Mouse (Mus musculus) testis, postnatal 10 days (tissue): Measurements from ENCODE around the gene Pgpep1l.

Source experiments
- DNase-seq: peaks from one replicate; pipeline ENCODE4 v3.0.0; 2021; ENCODE audit warnings: low spot score

Gene Pgpep1l

DNA sequence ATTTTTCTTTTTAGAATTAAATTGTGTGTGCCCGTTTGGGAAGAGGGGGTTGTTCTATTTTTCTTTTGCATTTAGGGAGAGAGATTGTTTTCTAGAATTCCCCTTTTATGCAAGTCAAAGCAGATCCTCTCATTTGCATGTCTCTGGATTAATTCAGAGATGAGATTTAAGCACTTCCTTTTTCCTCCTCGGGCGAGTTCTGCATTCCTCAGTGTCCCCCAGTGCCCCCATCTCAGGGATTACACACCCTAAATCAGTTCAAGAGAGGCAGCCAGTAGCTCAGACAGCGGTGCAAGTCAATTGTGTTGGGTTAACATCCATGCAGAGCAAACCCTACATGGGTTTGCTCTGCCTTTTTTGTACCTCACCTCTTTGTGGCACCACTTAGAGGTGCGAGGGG, 50.2 kb downstream of the Pgpep1l start:
- DNase-seq, result no peak

DNA sequence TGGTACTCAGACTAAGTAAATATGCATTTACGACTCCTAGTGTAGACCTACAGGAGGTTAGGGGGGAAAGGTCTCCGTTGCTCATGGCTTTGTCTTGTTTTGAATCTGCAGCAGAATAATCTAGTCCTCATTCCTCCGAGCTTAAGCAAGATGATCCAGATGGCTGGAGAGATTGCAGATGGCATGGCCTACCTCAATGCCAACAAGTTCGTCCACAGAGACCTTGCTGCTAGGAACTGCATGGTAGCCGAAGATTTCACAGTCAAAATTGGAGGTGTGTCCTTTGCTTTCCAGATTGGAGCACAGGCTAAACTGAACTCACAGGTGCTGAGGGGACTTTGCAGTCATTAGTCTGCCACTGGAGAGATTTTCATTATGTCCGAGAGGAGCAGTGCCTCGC, 52.1 kb downstream of the Pgpep1l start:
- DNase-seq, result no peak

DNA sequence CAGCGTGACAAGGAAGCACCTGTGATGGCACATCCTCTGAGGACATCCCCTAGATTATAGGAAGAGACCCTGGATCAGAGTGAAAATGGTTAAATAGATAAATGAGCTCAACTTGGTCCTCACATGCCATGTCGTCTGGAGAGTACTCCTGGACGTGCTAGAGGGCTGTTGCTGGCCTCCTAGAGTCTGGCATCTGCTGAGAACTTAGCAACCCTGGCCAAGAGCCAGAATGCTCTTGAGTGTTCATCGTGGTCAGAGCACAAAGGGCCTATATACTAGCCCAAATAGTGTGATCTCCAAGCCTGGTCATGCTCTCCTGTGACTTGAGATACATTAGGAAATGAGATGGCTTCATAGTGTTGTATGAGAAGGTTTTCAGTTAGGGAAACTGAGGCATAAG, 53.6 kb downstream of the Pgpep1l start:
- DNase-seq, result no peak

DNA sequence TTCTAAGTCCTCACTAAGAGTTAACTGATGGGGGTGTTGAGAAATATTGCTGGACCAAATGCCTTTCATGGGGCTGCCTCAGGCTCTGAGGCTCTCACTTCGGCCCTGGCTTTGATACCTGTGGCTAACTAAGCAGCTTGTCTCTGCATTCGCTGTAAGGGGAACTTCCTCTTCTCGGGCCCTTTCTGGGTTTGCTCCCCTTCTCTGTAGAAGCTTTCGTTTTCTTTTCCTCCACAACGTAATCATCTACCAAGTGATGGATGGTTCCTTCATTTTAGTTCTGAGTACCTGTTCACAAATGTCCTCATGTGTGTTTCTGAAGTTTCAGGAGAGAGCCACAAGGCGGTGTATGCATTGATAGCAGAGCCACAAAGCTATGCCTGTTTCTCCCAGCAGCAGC, 55.0 kb downstream of the Pgpep1l start:
- DNase-seq, result no peak

DNA sequence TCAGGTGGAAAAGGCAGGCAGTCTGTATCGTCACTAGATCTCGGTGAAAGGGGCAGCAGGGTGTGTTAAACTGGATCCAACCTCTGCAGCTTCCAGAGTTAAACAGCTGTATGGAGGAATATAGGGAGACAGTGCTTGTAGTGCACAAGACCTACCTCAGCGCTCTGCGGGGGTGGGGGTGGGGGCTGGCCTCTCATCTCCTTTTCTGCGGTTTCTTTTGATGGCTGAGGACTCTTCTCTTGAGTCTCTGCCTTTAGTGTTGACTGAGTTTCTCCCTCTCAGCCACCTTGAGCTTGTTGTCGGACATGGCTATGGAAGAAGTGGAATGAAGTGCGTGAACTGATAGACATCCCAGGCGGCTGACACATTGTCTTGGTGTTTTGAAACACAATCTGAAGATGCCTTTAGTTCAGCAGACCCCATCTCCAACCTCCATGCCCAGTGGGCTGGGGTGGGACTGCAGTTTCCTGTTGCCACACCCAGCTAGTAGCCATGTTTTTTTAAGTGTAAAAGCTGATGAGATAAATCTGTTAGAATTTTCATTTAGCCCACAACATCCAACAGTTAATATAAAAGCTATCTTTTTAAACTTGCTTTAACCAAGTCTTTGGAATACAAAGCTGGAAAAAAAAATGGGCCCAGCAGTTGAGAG, 58.1 kb downstream of the Pgpep1l start:
- DNase-seq, result no peak

DNA sequence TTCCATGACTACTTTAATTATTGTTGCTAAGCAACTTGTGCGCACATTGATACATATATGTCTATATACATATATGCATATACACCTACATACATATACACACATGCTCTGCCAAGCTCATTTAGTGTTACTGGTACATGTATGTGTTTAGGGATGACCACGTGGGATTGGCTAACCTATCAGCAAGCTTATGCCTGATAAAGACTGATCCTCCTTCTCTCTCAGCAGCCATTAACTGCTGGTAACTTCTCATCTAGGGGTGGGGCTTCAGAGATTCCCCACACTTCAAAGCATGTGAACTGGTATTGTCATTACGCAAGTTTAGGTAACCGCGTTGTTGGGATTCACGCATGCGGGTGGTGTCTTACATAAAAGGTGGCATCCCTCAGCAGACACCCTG, 64.4 kb downstream of the Pgpep1l start:
- DNase-seq, result no peak

DNA sequence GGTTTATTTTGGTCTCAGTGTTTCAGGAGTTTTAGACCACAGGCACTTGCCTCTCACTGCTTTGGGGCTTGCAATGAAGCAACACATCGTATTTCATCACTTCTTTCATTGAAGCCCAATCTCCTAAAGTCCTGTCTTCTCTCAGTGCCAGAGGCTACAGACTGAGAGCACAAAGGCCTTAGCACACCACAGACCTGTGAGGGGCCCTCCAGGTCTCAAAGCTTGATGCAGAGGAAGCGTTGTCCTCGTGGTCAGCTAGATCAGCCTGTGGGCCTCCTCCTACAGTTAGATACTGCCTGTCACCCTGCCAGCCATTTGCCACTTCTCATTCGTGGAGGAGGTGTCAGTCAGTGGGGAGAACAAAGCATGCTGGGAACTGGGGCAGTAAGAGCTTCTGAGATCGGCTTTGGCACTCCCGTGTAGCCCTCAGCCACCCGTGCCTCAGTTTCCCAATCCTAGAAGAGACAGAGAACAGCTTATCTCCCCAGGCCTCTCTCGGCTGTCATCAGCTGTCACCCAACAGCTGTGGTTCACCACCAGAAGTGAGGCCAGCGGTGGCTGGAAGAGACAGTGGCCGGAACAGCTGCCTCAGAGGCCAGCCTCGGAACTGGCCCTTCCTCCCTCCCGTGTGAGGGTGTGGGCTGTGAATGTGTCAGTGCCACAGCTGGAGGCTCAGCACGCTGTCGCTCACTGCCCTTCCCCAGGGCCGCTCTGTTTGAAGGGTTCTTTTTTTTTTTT, 69.9 kb downstream of the Pgpep1l start:
- DNase-seq, result no peak

DNA sequence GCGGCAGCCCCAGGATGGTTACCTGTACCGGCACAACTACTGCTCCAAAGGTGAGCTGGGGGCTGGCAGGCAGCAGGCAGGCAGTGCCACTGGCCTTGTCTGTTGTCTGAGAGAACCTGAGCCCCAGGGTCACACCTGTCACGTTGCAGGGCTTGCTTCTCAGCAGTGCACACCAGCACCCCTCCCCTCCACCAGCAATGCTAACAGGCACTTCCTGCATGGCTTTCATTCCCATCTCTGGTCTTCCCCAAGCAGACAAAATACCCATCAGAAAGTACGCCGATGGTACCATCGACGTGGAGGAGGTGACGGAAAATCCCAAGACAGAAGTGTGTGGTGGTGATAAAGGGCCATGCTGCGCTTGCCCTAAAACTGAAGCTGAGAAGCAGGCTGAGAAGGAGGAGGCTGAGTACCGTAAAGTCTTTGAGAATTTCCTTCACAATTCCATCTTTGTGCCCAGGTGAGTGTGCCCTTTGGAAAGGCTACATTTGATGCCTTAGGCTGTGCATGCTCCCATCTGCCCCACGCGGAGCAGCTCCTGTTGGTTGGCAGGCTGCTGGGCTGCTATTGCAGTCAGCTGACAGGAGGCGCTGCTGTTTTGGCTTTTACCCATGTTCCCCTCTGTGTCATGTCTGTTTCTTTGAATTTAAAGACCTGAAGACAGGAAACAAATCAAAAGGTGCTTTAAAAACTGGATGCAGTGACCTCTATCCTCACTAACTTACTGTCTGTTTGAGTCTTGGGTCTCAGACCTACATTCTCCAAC, 74.2 kb downstream of the Pgpep1l start:
- no peak for DNase-seq

DNA sequence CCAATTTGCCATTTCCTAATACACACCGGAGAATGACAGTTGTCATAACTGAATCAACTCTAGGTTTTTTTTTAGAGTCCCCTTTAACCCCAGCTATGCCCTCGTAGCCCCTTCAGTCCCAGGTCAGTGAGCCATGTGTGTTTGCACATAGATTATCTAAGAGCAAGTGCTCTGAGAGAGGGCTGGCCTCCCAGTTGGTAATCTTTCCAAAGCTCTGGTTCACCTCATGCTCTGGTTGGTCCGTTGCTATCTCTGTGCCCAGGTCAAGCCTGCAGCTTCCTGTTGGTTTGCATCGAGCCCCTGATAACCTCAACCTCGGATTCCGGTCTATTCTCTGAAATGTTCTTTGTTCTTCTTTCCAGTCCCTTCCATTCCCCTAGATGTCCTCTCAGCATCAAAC, 74.8 kb downstream of the Pgpep1l start:
- no peak for DNase-seq
